Mouse (Mus musculus): Measurements from ENCODE around the gene Mctp2.
"Not testable (repeated sequence)": the region's sequence is repeated elsewhere in the genome, so short reads cannot be mapped to it uniquely, and the experiment has no call there.

The Mctp2 gene

DNA sequence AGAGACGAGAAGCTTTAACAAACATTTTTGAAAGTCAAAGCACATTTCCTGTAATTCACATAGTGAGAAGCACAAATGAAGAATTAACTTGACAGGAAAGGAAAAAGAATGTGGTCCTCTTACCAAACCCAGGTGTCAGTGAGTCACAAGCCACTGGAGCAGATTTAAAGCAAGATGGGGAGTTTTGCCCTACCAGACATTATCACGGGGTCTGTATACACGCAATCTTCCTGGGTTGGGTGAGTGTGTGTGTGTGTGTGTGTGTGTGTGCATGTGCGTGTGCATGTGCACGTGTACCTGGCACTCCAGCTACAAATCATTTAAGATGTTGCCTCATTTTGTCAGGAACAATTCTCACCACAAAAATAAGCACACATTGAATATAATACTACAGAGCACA is 30.9 kb downstream of the Mctp2 start:
- in situ Hi-C loops (cut with MboI, MseI): no loop called here

DNA sequence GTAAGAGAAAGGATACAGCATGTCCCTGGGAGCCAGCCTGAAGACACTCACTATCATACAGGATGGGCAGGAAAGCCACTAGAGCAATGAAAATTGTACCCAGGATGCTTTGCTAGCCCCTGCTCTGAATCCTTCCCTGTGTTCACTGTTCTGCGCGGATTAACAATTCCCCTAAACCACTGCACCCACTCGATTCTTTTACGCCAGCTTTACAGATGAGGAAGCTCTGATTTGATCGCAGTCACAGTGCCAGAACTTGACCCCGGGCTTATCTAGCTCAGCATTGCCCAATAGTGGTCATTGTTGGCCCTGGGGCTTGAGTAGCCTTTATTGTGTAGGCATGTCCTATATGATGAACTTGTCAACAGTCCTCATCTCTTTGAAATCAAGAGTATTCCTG is 34.9 kb downstream of the Mctp2 start:
- in situ Hi-C loops (cut with MboI, MseI): no loop called here

DNA sequence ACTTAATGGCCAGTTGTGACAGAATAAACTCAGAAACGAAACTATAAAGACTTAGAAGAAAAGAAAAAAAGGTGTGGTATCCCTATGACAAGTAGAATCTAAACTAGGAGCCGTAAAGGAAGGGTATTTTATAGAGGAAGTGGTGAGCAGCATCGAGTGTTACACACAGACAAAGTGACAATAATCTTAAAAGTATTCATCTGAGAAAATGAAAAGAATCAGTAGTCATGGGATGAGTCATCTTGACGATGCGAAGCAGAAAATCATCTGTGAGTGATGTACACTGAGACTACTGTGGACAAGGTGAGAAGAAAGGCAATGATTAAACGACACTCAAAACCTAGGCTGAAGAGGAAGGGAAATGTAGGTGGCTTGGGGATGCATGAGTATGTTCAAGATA is 36.4 kb downstream of the Mctp2 start:
- in situ Hi-C loops (cut with MboI, MseI): no loop called here

DNA sequence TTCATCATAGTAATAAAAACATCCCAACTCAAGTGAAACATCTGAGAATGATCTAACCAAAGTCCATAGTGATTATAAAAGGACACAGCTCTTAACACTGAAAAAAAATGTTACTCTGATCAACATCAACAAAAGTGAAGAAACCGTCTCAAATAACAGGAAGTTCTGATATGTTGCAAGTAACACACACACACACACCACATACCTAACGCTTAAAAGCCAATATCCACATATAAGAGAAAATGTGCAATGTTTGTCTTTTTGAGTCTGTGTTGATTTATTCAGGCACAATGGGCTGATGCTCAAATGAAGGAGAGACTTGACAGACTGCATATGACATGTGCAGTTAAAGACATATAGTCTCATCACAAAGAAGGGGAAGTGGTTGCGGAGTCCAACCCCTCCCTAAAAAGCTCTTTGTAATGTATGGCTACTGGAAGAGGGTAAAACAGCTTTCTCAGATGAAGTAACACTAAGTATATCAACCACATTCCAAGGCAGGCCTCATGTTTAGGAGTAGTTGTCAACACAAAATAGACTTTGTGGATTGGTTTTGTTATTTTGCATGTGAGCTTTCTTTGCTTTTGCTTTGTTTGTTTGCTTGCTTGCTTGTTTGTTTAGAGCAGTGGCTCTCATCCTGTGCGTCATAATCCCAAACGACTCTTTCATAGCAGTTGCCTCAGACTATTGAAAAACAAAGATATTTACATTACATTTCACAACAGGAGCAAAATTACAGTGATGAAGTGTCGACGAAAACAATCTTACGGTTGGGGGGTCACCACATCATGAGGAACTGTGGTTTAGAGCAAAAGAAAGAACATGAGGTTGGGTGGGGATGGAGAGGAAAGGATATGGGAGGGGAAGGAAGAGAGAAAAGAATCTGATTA is 45.4 kb downstream of the Mctp2 start:
- in situ Hi-C loops (cut with MboI, MseI): no loop called here

DNA sequence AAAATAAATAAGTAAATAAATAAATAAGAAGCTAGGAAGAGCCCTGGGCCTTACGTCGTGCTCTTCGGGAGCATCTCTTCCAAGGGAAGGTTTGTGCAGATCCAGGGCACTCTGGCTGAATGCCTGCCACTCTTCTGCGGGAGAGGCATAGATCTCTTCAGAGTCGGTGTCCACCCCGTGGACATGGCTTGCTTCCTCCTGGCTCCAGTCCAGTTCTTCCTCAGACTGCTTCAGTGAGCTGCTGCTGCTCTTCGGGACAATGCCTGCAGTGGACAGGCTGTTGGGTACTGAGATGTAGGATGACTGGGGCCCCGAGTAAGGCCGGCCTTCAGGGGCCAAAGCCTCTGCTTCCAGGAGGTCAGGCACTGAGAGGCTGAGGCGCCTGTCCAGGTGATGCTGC is 47.4 kb downstream of the Mctp2 start:
- in situ Hi-C loops (cut with MboI, MseI): no loop called here

DNA sequence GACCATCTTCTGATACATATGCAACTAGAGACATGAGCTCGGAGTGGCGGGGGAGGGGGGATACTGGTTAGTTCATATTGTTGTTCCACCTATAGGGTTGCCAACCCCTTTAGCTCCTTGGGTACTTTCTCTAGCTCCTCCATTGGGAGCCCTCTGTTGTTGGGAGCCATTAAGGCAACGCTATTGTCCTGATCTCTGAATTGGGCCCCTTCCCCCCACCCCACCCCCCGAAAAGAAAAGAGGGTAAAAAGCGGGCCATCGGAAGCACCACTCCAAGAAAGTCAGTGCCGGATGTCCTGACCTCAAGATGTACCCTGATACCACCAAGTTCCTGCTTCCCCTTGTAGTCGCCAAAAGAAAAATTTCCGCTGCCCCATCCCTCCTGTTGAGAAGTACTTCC is 56.1 kb downstream of the Mctp2 start:
- in situ Hi-C loops (cut with MboI, MseI): not testable (repeated sequence)

DNA sequence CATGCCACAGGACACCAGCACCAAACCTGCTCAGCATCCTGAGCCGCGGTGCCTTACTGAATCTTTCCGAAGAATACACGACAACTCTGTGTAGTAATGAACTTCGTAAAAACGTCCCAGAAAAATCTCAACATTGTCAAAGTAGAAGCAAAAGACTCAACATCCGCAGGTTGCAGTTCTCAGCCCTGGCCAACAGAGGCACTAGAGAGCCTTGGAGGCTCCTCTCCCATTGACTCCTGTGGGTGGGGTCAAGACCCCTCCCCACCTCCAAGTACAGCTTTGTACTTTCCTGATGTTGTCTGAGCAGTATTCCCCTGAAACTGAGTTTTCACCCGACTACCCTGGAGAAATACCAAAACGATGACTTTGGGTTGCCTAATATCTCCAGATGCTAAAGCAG is 65.1 kb downstream of the Mctp2 start:
- in situ Hi-C loops (cut with MboI, MseI): loop anchor here (5.0 to 25.0 kb wide), 3 partner anchors 121 to 1146 kb away; partner anchors contain the start of gene Rgma

DNA sequence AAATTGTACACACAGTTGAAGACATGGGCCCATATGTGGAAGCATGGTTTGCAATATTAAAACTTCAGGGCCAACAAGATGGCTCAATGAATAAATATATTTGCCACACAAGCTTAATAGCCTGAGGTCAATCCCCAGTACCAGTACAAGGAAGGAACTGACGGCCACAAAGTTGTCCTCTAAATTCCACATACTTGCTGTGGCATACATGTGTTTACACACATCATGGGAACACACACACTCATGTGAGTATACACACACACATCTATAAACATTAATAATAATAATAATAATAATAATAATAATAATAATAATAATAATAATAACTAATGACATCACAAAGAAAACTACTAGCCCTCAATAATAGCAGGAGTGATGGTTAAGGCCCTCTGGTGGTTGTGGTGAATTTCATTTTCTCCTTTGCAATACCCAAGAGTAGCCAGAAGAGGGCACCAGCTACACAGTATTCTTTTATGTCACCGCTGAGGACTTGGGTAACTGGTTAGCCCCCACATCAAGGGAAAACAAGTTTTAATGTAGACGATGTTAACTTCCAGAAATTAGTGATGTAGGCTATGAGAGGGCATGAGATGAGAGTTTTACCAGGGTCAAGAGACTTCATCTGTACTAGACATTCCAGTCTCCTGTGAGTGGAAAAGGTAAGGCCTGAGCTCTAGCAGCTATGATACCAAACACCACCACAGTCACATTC is 66.5 kb downstream of the Mctp2 start:
- in situ Hi-C loops (cut with MboI, MseI): loop anchor here (5.0 to 25.0 kb wide), 3 partner anchors 122 to 1147 kb away; partner anchors contain the start of gene Rgma

DNA sequence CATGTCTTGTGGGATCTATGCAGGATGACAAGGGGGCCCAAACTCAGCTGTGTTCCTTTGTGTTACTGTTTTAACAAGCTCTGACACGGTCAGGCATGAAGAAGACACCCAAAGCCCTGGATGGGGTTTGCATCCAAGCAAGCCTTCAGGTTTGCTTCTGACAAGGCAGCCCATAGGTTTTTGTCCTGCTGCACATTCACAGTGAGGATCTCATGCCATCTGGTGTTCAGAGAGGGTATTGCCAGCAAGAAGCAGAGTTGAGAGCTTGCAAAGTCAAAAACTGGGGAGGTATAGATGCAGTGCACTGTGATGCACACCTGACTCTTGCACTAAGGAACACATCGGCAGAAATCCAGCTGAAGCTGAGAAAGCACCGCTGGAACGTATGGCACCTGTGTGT is 67.8 kb downstream of the Mctp2 start:
- in situ Hi-C loops (cut with MboI, MseI): loop anchor here (25.0 kb wide), 2 partner anchors 124 to 1149 kb away; partner anchors contain the start of gene Rgma

DNA sequence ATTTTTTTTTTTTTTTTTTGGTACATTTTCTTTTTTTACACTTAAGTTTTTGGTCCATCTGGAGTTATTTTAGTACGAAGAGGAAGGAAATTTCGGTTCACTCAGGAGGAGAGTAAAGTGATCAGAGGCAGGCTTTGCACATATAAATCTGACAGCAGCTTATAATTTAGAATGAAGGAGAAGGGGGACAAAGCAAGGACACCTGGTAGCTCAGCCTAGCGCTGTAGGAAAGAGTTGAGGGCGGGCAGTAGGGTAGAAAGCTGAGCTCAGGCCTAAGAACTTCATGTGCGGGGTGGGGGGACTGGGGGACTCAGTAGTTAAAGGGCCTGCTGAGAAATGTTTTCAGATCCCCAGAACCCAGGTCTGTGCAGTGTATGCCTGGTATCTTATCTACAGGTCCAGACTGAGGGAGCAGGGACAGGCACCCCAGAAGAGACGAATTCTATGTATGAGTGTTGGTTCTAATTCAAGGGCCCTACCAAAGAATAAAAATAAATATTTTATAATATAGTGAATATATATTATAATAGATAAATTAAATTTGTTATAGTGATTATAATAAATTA is 71.9 kb downstream of the Mctp2 start:
- in situ Hi-C loops (cut with MboI, MseI): loop anchor here (25.0 kb wide), 2 partner anchors 128 to 1153 kb away; partner anchors contain the start of gene Rgma

DNA sequence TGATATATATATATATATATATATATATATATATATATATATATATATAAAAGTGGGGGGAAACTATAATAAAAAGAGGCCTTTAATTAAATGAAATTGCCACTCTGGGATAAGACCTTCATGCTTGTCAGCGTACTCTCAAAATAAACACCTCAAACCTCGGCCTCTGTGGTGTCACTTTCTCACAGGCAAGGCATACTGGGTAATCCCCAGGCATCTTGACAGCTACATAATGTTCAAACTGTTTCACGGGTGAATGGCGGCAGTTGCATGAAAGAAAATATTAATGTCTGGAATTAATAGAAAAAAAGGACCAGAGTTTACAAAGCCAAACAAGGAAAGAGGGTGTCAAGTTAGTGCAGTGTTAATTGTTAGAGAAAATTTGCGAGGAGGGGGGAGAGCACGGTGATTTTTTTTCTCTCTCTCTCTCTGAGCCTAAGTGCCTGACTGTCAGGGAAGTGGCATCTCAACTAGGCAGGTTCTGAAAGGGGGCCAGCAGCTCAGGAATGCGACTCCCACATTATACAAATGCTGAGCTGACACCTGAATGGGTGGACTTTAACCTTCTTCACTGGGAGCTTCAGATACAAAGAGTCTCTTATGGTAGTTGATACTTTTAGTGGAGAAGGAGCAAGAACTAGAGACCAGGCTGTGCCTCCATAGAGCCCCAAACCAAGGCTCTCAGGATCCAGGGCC is 75.1 kb downstream of the Mctp2 start:
- in situ Hi-C loops (cut with MboI, MseI): loop anchor here (25.0 kb wide), 2 partner anchors 131 to 1156 kb away; partner anchors contain the start of gene Rgma

DNA sequence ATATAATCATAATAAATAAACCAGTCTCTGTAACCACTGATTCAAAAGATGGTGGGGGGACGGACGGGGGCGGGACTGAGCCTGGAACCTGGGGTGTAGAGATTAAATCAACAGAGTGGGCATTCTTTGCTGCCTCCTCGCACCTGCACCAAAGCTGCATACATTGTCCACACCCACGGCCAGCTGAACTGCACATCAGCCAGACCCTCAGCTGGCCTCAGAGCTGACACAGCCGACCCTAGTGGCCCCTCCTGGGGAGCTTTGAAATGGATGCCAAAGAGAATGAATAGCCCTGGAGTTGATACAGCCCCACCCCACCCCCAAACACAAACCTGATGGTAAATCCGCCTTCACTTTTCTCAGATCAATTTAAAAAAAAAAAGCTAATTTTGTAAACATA is 76.5 kb downstream of the Mctp2 start:
- in situ Hi-C loops (cut with MboI, MseI): loop anchor here (25.0 kb wide), 2 partner anchors 132 to 1157 kb away; partner anchors contain the start of gene Rgma

DNA sequence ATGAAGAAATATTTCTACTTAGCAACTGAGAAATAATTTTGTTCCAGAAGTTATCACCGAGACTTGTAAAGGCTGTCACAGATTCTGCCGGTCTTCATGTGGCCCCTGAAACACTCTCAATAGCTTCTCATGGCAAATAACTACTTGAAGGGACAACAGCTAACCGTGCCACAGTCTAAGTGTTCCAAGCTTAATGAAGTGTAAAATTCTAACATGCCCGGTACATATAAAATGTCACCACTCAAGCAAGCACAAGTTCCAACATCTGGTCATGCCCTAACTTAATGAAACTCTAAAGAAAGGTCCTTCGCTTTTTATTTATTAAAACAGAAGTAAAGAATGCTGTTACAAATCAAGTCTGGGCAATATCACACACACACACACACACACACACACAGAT is 82.8 kb downstream of the Mctp2 start:
- in situ Hi-C loops (cut with MboI, MseI): no loop called here

DNA sequence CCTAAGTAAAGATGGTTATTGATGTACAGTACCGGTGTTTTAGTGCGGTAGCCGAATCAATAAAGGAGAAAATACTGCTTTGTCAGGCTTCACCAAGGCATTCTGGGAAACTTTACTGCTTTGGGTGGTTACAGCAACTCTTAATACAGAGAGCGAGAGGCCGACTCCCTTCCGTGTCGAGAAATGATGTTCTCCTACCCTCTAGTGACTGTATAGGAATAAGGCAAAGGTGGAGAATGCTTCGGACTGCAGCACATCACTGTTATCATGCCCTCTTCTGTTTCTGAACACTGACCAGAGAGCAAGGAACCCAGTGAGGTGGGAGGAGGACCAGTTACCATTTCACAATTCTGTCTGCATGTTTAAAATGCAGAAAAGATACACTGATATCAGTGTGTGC is 83.9 kb downstream of the Mctp2 start:
- in situ Hi-C loops (cut with MboI, MseI): no loop called here

DNA sequence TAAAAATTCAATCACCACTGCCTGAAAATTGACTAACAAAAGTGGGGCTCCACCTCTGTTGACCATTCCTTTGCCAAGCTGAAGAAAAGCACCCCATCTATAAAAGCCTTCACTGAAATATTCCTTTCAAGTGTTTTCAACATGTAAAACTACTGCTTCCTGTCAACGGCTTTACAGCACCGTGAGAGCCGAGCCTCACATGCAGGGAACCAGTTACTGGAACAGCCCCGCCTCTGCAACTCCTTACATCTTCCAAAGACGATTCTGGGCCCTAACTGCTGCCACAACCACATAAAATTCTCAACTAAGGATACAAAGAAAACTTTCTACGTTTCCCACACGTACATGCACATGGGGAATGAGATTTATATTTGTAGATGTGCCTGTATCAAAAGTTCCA is 88.4 kb downstream of the Mctp2 start:
- in situ Hi-C loops (cut with MboI, MseI): no loop called here

DNA sequence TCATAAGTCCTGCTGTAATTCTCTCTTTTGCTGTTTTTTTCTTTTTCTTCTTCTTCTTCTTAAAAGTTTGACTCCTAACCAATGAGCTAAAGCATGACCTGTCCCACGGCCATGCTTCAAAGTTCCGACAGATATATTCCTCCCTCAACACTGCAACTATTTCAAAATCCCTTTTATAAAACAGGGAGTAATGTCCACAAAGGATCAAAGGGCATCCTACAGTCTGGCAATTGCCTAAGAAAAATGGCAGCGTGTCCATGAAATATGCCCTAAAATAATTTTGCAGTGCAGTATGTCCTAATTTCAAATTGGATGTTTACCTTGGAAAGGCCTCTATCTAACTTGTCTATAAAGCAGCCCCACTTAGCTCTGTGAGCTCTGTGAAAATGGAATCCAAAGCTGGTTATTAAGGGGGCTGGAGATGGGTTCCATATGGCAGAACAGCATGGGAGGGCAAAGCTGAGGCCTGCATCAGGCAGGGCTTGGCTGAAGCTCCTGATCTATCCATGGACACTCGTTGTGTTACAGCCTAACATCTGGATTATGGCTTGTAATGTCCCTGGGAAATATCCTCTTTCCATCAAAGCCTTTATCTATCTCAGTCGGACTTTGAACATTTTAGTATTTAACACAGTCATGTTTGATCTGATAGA is 90.7 kb downstream of the Mctp2 start:
- in situ Hi-C loops (cut with MboI, MseI): no loop called here

DNA sequence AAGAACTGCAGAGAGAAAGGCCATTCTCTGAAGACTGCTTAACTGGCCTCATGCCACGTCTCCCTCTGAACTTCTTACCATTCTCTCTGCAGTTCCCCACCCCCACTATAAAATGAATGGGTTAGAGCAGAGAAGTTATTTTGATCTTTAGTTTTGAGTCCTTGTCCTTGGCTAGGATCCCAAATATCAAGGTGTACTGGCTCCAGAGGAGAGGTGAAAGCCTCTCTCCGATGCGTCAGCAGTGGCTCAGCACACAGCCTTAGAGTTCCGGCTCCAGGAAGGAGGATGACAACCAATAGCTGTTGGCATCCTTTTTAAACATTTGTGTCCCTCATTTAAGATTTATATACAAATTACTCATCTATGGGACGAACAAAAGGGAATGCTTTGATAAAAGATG is 96.2 kb downstream of the Mctp2 start:
- in situ Hi-C loops (cut with MboI, MseI): no loop called here

DNA sequence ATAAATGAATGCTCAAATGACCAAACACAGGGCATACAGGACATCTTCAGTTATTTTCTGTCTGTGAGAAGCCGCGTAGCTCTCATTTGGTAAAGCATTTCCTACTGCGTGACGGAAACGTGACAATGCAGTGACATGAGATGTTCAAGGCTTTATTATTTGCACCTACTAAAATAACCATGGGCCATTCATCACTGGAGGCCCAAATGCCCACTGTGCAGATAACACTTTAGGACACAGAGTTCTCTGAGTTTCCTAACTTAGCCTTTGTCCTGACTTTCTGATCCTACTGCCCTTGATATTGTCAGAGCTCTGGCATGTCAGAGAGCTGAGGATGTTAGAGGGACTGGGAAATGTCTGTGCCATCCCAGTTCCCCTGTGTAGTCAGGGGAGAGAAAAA is 97.1 kb downstream of the Mctp2 start:
- in situ Hi-C loops (cut with MboI, MseI): no loop called here

DNA sequence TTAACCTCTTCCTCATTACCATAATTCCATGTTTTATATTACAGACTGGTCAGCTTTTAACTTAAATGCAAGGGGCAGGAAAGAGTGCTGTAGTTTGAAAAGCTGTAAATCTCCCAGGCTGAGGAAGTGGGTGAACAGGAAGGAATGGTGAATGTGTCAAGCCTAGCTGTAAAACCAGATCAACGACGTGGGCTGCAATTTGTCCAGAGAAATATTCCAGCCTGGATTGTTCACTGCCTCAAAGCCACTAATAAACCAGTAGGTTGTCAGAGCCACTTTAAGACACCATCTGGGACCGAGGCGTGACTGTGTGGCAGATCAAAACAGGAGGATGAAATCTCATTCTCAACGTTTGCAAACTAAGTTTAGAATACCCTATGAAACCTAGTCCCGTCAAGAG is 99.6 kb downstream of the Mctp2 start:
- in situ Hi-C loops (cut with MboI, MseI): no loop called here

DNA sequence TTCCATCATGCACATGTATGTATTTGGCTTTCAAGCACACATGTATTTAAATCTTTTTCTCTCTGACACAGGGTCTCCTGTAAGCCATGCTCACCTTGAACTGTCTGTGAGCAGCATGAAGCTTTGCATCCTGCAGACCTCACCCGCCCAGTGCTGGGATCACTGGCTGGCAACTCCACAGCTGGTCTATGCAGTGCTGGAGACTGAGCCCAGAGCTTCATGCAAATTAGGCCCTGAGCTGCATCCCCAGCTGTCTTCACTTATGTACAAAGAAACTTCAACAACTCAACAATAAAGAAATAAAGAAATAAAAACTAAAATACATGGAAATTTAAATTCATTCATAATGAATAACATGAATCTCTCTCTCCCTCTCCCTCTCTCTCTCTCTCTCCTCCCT is 110.7 kb downstream of the Mctp2 start:
- in situ Hi-C loops (cut with MboI, MseI): no loop called here

DNA sequence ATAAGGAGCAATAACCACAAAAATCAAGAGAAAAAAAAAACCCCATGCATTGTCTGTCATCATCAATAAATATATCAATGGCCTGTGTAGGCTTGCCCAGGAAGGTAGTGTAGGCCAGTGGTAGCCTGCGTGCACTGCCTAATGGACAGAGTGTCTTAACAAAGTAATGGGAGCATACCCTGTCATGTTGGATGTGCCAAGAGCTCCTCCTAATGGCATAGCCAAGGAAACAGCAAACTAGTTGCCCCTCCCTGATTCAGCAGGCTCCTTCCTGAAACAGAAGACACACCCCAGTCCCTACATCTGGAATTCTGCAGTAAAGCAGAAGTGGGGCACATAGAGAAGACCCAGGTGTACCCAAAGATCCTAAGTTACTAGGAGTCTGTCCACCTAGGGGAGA is 113.1 kb downstream of the Mctp2 start:
- in situ Hi-C loops (cut with MboI, MseI): no loop called here
